Mouse (Mus musculus) fat pad, adult 2 months (tissue): ENCODE results near the gene Arhgef9.

Experiments
- DNase-seq: peaks from one replicate; pipeline ENCODE4 v3.0.0-alpha.2; 2011; ENCODE audit warnings: low read depth, low spot score; ENCODE audit errors: extremely low read depth

The Arhgef9 gene

GRCm38 (mm10) chrX:95196104-95196919, at the start of gene Arhgef9:
Gene Arhgef9 (minus strand): TSS chrX:95196856.
- no peak for DNase-seq

GRCm38 (mm10) chrX:95238896-95239295, 42.2 kb upstream of the Arhgef9 start:
- no peak for DNase-seq

- DNase-seq, result no peak
Measured at GRCm38 (mm10) chrX:95195363-95196103, 1.1 kb downstream of the Arhgef9 start.

DNA sequence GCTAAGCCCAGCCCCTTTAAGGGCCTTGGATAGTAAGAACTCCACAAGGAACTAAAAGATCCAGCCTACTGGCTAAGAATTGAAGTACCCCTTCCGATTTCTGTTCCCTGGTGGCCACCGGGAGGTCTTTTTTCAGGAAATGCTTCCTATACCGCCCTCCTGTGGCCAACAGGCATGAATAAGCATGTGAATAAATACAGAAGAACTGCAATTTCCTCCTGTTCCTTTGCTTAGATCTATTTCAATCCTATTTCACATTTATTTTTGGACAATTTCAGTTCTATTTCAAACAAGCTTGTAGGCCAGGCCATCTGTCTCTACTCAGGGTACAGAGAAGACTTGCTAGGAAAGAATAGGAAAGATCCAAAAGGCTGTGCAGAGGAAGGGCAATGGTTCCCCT, 20.7 kb downstream of the Arhgef9 start:
- no peak for DNase-seq

DNA sequence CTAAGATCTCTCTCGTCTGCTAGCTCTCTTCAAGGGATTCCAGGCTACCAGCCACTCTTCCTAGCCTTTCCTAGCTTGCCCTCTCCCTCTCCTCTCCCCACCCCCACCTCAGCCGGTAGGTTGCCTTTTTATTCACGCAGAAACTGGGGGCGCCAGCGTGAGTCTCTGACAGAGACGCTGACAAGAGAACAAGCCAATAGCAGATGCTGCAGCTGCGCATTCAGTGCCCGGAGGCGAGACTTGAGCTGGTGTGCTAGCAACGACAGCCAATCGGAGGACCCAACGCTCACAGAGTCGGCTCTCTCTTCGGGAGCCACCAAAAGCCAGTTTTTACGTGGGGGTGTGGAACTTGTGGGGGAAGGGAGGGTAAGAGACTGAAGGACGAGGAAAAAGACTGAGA, 30.3 kb downstream of the Arhgef9 start:
- DNase-seq, result peak; percentile 21

DNA sequence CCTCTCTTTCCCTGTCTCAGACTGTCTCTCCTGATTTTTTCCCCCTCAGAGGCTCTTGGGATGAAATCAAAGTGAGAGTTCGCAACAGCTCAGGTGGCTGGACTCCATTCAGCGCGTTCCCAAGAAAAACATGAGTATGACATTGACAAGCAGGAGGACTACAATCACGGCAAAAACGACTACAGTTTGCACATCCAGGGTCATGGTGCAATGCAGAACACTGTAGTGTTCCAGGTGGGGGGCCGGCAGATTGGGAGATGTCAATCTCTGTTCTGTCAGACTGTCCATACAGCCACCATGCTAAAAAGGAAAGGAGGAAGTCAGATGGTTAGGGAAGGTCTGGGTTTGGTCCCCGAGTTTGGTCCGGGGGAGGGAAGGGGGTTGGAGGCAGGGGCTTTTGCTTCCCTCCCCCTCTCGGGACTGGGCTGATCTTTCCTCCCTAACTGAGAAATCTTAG, 31.0 kb downstream of the Arhgef9 start:
- DNase-seq, result no peak

DNA sequence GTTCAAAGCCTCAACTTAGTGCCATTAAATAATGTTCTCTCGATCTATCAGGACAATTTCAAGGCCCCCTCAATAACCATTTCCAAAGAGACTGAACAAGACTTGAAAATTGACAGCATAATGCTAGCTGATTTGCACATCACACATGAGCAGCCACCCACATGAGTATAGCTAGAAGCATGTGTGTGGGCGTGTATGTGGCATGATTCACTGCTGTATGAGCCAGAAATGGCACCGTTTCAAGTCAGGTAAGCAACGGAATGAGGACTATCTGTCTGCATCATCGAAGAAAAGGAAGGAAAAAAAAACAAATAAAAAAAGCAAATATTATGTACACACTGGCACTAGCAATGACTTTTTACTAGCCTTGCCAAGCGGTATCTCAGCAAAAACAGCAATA, 32.5 kb downstream of the Arhgef9 start:
- peak; percentile 36 for DNase-seq

DNA sequence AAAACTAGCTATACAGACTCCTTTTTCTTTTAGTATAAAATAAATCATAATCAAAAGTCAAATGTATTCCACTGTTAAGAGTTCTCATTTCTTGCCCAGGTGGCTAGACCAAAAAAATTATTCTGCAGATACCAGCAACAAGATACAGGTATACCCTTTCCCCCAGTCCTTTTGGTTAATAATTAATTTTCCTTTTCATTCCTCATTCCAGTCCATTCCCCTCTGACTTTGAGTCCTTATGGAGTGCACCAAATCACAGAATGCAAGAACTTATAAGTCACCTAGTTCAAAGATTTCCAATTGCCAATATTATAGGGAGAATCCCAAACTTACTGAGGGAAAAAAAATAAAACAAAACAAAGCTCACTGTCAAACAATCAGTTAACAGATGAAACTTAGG, 33.2 kb downstream of the Arhgef9 start:
- no peak for DNase-seq

DNA sequence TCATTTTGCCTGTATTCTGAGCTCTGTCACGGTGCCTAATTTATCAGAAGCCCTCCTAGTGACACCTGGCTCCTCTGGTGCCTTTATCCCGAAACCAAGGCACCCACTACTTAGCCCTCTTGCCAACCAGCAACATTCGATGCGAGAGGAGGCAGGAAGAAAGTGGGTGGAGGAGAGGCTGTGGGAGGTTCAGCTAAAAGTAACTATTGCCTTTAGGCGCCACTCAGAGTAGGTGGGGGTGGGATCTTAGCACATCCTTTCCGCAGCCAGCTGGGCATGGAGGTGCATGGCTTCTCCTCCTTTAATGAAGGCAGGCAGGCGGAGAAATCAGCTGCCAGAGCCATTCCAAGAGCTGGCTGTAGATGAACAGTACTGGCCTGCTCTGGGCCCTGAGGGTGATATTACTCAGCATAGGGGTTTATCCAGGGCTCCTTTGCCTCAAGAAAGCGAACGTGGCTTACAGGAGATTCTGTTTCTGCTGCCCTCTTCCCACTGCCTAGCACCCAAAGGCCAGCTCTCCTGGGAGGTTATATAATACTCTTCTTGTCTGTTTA, 39.7 kb downstream of the Arhgef9 start:
- DNase-seq, result no peak

GRCm38 (mm10) chrX:95138636-95139035, 58.0 kb downstream of the Arhgef9 start:
- DNase-seq, result no peak

GRCm38 (mm10) chrX:95133502-95133901, 63.2 kb downstream of the Arhgef9 start:
- no peak for DNase-seq

DNA sequence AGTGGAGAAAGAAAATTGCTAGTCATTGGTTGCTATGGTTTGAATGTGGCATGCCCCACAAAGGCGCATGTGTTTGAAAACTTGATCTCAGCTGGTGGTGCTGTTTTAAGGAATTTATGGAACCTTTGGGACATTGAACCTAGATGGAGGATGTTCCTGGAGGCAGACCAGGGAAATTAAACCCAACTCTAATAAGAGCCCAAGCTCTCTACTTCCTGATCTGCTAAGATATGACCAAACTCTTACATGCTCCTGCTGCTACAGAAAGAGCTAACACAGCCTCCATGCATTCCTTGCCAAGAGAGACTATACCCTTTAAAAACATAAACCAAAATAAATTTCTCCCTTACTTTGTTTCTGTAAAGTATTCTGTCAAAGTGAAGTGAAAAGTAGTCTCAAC, 63.7 kb downstream of the Arhgef9 start:
- DNase-seq, result no peak

GRCm38 (mm10) chrX:95131783-95132182, 64.9 kb downstream of the Arhgef9 start:
- DNase-seq, result no peak

DNA sequence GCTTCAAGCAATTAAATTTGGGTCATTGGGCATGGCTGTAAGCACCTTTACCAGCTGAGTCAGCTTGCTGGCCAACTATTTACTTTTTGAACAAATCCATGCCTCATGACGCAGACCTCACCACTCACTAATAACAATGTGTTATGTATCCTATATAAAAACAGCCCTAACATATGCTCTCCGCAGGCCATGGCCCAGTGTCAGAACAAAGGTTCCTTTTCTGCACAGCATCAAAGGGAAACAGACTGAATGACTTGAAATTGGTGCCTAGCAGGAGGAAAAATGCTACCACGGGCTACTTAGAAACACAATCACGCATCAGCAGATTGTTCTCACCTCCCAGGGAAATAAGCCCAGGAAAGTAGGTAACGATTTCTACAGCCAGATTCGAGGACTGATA, 73.2 kb downstream of the Arhgef9 start:
- DNase-seq, result no peak

DNA sequence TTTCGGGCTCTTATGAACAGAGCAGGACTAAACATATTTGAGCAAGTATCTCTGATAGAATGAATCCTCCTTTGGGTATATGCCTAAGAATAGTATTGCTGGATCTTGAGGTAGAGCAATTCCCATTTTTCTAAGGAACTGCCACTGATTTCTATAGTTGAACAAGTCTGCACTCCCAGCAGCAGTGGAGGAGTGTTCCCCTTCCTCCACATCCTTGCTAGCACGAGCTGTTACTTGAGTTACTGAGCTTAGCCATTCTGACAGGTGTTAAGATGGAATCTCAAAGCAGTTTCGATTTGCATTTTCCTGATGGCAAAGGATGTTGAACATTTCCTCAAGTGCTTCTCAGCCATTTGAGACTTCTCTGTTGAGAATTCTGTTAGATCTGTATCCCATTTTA, 92.3 kb downstream of the Arhgef9 start:
- no peak for DNase-seq

- no peak for DNase-seq
Measured at GRCm38 (mm10) chrX:95087674-95088073, 109.0 kb downstream of the Arhgef9 start.

DNA sequence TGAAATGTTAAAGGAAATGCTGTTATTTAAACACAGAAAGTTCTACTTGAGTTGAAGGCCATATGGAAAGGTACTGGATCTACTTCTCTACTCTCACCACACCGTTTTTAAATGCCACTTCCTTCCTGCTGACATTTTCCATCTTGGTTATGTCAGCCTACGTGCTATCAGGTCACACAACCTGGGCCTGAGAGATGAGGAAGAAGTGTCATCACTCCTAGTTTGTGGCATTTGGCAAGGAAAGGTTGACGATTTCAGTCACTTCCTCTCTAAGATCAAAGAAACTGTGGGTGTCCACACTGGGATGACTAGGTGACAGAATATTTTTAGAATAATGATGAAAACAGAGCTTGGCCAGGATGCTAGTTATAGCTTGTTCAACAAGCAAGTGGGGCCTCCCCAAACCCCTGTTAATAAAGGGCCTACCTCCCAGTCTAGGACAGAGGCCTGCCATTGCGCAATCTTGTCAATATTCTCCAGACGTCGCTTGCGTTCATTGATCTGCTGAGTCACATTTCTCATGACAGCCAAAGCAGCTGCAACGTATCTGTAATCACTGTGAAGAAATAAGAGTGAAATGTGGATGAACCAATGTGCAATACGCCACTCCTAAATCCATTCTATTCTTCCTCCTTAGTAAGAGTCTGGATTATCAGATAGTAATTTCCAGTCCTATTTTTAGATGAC, 119.5 kb downstream of the Arhgef9 start:
- DNase-seq, result no peak

- DNase-seq, result peak; percentile 56
Measured at GRCm38 (mm10) chrX:95027907-95028306, 168.7 kb downstream of the Arhgef9 start.

- no peak for DNase-seq
Measured at GRCm38 (mm10) chrX:95026361-95026892, 170.2 kb downstream of the Arhgef9 start, which contains the start of gene Spin4. Gene Spin4 (minus strand): TSS chrX:95026682.

DNA sequence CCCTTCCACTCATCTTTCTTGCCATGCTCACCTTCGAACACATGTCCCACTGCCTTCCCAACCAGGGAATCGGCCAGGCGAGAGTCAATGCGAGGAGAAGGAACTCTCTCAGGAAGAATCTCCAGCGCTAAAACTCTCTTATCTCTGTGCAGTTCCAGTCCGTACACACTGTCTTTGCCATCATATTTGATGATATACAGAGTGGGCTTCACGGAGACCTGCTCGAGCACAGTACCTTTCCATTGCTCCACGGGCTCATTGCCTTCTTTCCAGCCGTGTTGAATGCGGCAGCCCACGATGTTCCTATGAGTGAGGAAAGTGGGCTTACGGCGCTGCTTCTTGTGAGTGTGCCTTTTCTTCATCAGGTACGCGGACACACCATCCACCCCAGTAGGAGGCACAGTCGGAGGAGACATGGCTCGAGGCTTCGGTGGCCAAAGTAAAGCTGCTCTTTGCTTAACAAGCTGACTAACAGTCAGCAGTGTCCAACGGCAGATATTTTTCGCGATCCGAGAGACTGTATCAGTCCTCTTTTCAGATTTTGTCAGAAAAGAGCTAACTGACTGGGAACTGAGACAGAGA, 170.8 kb downstream of the Arhgef9 start:
- DNase-seq, result no peak

- DNase-seq, result no peak
Measured at GRCm38 (mm10) chrX:95012033-95012432, 184.6 kb downstream of the Arhgef9 start.
